Mouse (Mus musculus): Measurements from ENCODE around the gene Armh3.
A peak's percentile ranks its signal among the peaks of the same experiment; 100 is the strongest.
"Not testable (repeated sequence)": the region's sequence is repeated elsewhere in the genome, so short reads cannot be mapped to it uniquely, and the experiment has no call there.

The Armh3 gene

GRCm38 (mm10) chr19:46033911-46034310 lies 35.6 kb upstream of the Armh3 start:
- DNase-seq (ENCODE audit: low read depth, low spot score), result no peak

- no peak for DNase-seq (ENCODE audit: low read depth, low spot score)
Measured at GRCm38 (mm10) chr19:46032731-46033510, 34.6 kb upstream of the Armh3 start.

- no peak for DNase-seq (ENCODE audit: low read depth, low spot score)
Measured at GRCm38 (mm10) chr19:46031689-46032432, 33.6 kb upstream of the Armh3 start.

GRCm38 (mm10) chr19:46030196-46030983 lies 32.1 kb upstream of the Armh3 start:
- DNase-seq (ENCODE audit: low read depth, low spot score), result no peak

- DNase-seq (ENCODE audit: low read depth, low spot score), result no peak
Measured at GRCm38 (mm10) chr19:46029652-46030051, 31.4 kb upstream of the Armh3 start.

- DNase-seq (ENCODE audit: low read depth, low spot score), result peak; percentile 64
Measured at GRCm38 (mm10) chr19:46028747-46029320, 30.5 kb upstream of the Armh3 start.

DNA sequence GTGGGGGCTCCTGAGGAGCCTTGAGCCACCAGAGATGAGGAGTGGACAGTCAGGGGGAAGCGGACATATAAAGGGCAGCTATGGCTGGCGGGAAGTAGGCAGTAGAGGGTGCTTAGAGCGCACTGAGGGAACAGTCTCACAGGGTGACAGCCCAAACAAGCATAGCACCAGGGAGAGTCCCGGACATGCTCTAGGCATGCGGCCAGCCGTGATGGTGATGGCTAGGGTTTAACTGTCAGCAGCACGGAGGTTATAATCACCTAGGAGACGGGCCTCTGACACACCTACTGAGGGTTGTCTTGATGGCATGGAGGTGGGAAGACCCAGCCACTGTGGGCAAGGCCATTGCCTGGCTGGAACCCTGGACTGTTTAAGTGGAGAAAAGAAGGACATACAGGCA lies 28.3 kb upstream of the Armh3 start:
- DNase-seq (ENCODE audit: low read depth, low spot score), result no peak

GRCm38 (mm10) chr19:46024959-46025358 lies 26.7 kb upstream of the Armh3 start:
- no peak for DNase-seq (ENCODE audit: low read depth, low spot score)

GRCm38 (mm10) chr19:46016023-46016422 lies 17.7 kb upstream of the Armh3 start:
- DNase-seq (ENCODE audit: low read depth, low spot score), result no peak

DNA sequence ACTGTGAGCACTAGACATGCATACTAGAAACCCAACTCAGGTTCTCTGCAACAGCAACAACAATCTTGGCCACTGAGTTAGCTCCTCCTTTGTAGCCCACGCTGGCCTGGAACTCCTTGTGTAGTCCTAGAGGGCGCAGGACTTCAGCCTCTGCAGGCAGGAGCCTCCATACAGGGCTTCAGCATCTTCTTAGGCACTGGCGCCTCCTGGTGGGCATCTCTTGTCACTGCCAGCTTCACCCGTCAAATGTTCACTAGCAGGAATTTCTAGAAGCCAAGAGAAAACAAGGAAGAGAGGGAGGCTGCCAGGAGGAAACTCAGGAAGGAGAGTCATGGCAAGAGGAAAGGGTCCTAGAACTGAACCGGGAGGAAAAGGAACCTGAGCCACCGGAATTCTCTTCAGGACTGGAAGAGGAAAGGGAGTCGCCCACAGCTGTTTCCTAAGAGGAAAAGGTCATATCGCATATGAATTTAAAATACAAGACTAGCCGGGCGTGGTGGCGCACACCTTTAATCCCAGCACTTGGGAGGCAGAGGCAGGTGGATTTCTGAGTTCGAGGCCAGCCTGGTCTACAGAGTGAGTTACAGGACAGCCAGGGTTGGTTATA lies 16.4 kb upstream of the Armh3 start:
- peak; percentile 99 for DNase-seq (ENCODE audit: low read depth, low spot score)

DNA sequence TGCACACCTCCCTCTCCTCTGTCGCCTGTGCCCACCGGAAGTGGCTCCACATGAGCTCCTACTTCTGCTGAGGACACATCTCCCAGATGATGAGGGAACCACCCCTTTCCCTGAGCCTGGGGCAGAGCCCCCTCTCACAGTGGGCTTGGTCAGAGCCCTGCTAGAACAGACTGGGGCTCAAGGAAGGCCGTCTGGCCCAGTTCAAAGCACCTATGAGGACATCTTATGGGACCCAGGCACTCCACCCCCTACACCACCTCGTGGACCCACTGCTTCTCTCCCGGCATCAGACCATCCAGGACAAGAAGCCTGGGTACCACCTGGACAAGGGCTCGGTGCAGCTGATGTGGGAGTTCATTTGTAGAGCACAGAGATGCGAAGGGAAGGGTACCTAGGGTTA lies 7.4 kb upstream of the Armh3 start:
- no peak for DNase-seq (ENCODE audit: low read depth, low spot score)

- no peak for DNase-seq (ENCODE audit: low read depth, low spot score)
Measured at GRCm38 (mm10) chr19:46004814-46005466, 6.7 kb upstream of the Armh3 start.

GRCm38 (mm10) chr19:46003371-46004226 lies 5.3 kb upstream of the Armh3 start, which contains the start of gene Hps6:
TSS of gene Hps6 (plus strand) at chr19:46003508.
- DNase-seq (ENCODE audit: low read depth, low spot score), result peak; percentile 90

DNA sequence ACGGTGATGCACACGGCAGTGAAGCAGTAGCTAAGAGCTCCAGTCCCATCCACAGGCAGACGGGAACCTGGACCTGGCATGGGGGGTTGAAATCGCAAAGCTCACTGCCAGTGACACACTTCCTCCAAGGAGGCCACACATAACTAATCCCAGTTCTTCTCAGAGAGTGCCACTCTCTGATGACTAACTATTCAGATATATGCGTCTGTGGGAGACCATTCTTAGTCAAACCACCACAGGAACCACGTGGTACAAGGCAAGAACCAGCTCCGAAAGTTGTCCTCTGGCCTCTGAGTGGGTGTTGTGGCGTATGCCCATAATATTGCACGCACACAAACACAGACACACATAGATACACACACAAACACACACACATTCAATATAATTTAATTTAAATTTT lies 4.0 kb upstream of the Armh3 start:
- DNase-seq (ENCODE audit: low read depth, low spot score), result peak; percentile 75

DNA sequence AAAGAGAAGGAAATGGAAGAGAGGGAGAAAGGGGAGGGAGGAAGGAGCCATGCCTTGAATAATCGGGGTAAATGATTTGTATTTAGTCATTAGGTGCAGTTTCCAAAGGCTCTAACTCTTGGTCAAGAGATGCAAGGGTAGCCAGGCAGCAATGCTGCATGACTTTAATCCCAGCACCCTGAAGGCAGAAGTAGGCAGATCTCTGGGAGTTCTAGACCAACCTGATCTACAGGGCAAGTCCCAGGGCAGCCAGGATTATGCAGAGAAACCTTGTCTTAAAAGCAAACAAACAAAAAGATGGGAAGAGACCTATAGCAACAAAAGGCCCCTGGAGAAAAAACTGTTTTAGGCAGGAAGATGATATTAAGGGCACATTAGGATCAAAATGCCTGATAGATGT lies 1.1 kb upstream of the Armh3 start:
- DNase-seq (ENCODE audit: low read depth, low spot score), result no peak

DNA sequence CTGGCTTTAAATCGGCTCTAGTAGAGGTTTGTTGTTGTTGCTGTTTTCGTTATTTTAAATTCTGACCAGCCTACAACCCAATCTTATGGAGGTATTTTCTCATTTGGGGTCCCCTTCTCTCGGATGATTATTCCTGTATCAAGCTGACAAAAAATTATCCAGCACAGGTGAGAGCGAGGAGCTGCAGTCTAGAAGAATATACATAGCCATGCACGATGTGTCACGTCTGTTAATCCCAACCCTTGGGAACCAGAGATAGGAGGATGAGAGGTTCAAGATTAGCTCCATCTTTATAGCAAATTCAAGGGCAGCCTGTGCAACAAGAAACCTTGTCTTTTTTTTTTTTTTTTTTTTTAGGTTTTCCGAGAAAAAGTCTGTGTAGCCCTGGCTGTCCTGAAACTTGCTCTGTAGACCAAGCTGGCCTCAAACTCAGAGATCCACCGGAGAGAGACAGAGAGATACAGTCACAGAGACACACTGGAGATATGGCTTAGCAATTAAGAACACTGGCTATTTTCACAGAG lies 468 bp upstream of the Armh3 start:
- no peak for DNase-seq (ENCODE audit: low read depth, low spot score)

DNA sequence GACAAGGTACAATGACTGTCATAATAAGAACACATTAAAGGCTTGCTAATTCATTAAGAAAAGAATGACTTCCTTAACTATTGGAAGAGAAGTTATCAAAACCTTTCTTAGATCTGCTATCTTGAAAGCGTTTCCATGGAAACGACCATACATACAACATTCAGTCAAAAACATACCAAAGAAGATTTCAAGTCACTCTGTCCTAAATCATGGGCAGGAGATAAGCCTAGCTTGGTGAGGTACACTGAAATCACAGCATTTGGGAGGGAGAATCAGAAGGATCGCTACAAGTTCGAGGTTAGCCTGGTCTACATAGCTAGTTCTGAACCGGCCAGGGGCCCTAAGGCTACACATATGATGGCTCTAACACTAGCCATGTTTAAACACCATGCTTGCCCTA lies 923 bp downstream of the Armh3 start:
- DNase-seq (ENCODE audit: low read depth, low spot score), result peak; percentile 46

GRCm38 (mm10) chr19:45993981-45994737 lies 4.1 kb downstream of the Armh3 start:
- no peak for DNase-seq (ENCODE audit: low read depth, low spot score)

GRCm38 (mm10) chr19:45993441-45993840 lies 4.8 kb downstream of the Armh3 start:
- DNase-seq (ENCODE audit: low read depth, low spot score), result not testable (repeated sequence)
